Mouse (Mus musculus) effector memory CD4-positive, alpha-beta T cell, adult 7 months (primary cell): ENCODE results near the gene Mitf. TPM values are rescaled to one million over a fixed set of nuclear protein-coding genes. Genes with fewer than 3 reads are reported as not detected.

Experiments used
- polyA plus RNA-seq: library from polyadenylated mRNA; unstranded; fragments of 100-300 nt; shearing (Covaris generic); gene quantifications from one replicate; pipeline ENCODE4 v1.2.1, GENCODE M21; 2017

The Mitf gene
- 0.63 TPM for polyA plus RNA-seq

DNA sequence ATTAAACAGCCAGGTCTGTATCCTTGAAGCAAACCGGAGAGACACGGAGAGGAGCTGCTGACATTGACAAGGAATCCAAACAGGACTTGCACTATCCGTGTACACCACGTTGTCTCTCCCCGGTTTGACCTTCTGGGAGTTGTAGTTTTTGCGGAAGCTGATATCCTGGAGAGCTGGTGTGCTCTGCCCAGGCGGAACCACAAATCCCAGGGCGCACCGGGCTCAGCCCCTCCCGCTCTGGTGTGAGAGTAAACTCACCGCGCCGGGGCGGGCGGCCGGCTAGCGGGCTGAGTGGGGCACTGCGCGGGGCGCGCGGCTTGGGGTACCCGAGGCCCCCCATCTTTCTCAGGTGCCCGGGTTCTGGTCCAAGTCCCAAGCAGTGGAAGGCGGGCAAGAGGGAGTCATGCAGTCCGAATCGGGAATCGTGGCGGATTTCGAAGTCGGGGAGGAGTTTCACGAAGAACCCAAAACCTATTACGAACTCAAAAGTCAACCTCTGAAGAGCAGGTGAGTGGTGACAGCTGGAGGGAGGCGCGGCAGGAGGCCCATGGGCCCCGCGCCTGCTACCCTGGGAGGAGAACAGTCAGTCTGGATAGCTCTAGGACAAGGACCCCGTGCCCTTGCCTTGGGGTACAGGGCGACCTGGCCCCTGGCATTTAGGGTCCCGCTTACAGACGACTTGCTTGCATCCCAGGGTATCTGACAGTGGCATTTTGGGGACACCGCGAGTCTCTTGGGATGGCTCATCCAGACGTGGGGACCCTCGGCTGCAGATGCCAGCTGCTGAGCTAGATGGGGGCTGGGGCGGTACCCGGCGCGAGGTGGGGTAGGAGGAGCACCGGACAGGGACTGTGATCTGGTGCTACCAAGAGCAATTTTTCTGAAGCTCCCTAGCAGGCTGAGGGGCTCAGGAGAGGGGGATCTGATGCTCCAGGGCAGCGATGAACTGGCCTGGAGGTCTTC is at the start of gene Mitf:
Gene Mitf, plus strand, starts transcription at position 272 of the 963 bp plus-strand sequence.

Other genes with a start within 250 kb of the Mitf start
- 13.4 TPM for gene Frmd4b, start 189.5 kb upstream of the Mitf start, polyA plus RNA-seq